Mouse (Mus musculus): ENCODE data around the gene Tfeb. TPM values are rescaled to one million over a fixed set of nuclear protein-coding genes. Genes with fewer than 3 reads are reported as not detected.

Gene Tfeb
- total and polyA plus RNA-seq, 3 experiments = 29.1 to 49.3 (median 39.9) TPM

GRCm38 (mm10) chr17:47711883-47712282 is 24.9 kb upstream of the Tfeb start:
- H3K27ac ChIP-seq (ENCODE audit: insufficient read depth, low read depth) = no peak overlapping the region
- H3K9me3 ChIP-seq (replicated peaks; ENCODE audit: low read length) = no peaks in the 10 kb centered on the region
- TF ChIP-seq UBTF (IDR thresholded peaks at IDR 0.05; ENCODE audit: low read depth, low read length) (no peak), ZKSCAN1 (IDR thresholded peaks at IDR 0.05; ENCODE audit: borderline replicate concordance, low read depth, low read length) (no peak), POLR2A (IDR thresholded peaks at IDR 0.05; ENCODE audit: low read depth, low read length) (no peak), NRF1 (IDR thresholded peaks at IDR 0.05; ENCODE audit: low read depth, low read length) (no peak), CHD1 (IDR thresholded peaks at IDR 0.05; ENCODE audit: low read depth, low read length) (no peak), MXI1 (IDR thresholded peaks at IDR 0.05; ENCODE audit: low read depth, low read length) (no peak), SMC3 (IDR thresholded peaks at IDR 0.05; ENCODE audit: low read depth, low read length) (no peak), GABPA (IDR thresholded peaks at IDR 0.05; ENCODE audit: insufficient replicate concordance, low read depth, low read length) (no peak), ETS1 (conservative IDR thresholded peaks at IDR 0.05; ENCODE audit: low read depth, low read length) (no peak), RAD21 (IDR thresholded peaks at IDR 0.05; ENCODE audit: low read depth, low read length) (no peak), SIN3A (IDR thresholded peaks at IDR 0.05; ENCODE audit: low read length) (no peak)
- peaks cover 7 to 10% of the 10 kb centered on the region in 2 experiments; a peak in 3 of 4 replicates for H3K4me1 ChIP-seq (ENCODE audit: control insufficient read depth in 1 of 2, insufficient read depth in 2 of 2)
- in situ Hi-C loops (cut with MboI; ENCODE audit: low pct_ligation_motif_present, low pct_unique_long_range_greater_than_20kb, low sequenced_read_pairs) = no loop called here
- dilution Hi-C loops (cut with MboI; ENCODE audit: extremely low pct_ligation_motif_present, extremely low pct_unique_long_range_greater_than_20kb, low sequenced_read_pairs) = no loop called here
- no peak overlapping the region for H3K4me3 ChIP-seq (replicated peaks in 1 of 3; ENCODE audit: low read depth in 2 of 3, low read length in 2 of 3, poor library complexity in 1 of 3)
- H3K79me2 ChIP-seq (replicated peaks; ENCODE audit: control insufficient read depth, extremely low read depth, insufficient read depth, poor library complexity, severe bottlenecking) = no peaks in the 10 kb centered on the region
- no peak overlapping the region for H3K9ac ChIP-seq (ENCODE audit: insufficient read depth, low read depth)
- H3K4me2 ChIP-seq (ENCODE audit: insufficient read depth, low read depth, poor library complexity, severe bottlenecking) = no peak overlapping the region
- H3K36me3 ChIP-seq (replicated peaks in 1 of 2; ENCODE audit: control insufficient read depth in 1 of 2, insufficient read depth in 1 of 2, low read length in 1 of 2) = no peaks in the 10 kb centered on the region
- DNase-seq (ENCODE audit: extremely low read depth) = no peak
- peaks cover 53% of the 10 kb centered on the region for H3K27me3 ChIP-seq (replicated peaks)

DNA sequence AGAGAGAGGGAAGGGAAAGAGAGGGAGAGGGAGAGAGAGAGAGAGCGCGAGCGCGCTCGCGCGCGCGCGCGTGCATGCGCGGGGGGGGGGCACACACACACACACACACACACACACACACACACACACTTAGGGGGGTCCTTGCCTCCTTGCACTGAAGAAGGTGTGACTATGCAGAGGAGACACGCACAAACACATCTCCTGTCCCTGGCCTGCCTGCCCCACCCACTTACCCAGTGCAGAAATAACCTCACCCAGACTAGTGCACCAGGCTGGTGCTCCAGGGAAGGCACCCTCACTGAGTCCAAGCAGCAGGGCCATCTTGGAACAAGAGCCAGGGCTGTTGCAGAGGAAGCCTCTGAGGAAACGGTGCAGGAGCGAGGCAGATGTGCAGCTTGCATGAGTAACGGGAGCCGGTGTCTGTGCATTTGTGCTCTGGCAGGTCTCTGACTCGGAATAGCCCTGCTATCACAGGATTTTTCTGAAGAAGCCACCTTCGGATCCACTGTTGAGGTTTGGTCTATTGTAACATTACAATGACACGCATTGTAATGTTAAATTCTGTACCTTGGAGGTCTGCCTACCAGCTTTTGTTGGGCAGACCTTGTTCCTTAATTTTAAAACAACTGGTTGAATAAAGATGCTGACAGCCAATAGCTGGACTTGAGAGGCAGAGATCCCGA is 23.8 kb upstream of the Tfeb start:
- peaks cover 7 to 10% of the 10 kb centered on the region in 2 experiments; a peak in 3 of 4 replicates for H3K4me1 ChIP-seq (ENCODE audit: control insufficient read depth in 1 of 2, insufficient read depth in 2 of 2)
- no peaks in the 10 kb centered on the region for H3K36me3 ChIP-seq (replicated peaks in 1 of 2; ENCODE audit: control insufficient read depth in 1 of 2, insufficient read depth in 1 of 2, low read length in 1 of 2)
- no peak for DNase-seq (ENCODE audit: extremely low read depth)
- H3K27ac ChIP-seq (ENCODE audit: insufficient read depth, low read depth) = no peak overlapping the region
- peaks cover 51% of the 10 kb centered on the region for H3K27me3 ChIP-seq (replicated peaks)
- no peaks in the 10 kb centered on the region for H3K9me3 ChIP-seq (replicated peaks; ENCODE audit: low read length)
- H3K4me2 ChIP-seq (ENCODE audit: insufficient read depth, low read depth, poor library complexity, severe bottlenecking) = no peak overlapping the region
- H3K4me3 ChIP-seq (replicated peaks in 1 of 3; ENCODE audit: low read depth in 2 of 3, low read length in 2 of 3, poor library complexity in 1 of 3) = no peak overlapping the region
- no peak overlapping the region for H3K9ac ChIP-seq (ENCODE audit: insufficient read depth, low read depth)
- in situ Hi-C loops (cut with MboI; ENCODE audit: low pct_ligation_motif_present, low pct_unique_long_range_greater_than_20kb, low sequenced_read_pairs) = no loop called here
- dilution Hi-C loops (cut with MboI; ENCODE audit: extremely low pct_ligation_motif_present, extremely low pct_unique_long_range_greater_than_20kb, low sequenced_read_pairs) = no loop called here
- no peak for TF ChIP-seq POLR2AphosphoS2 (IDR thresholded peaks at IDR 0.05; ENCODE audit: low read depth, low read length)
- no peak for TF ChIP-seq CHD1 (IDR thresholded peaks at IDR 0.05; ENCODE audit: low read depth, low read length)
- TF ChIP-seq ELF1 (IDR thresholded peaks at IDR 0.05; ENCODE audit: low read depth, low read length) = no peak
- TF ChIP-seq USF1 (IDR thresholded peaks at IDR 0.05; ENCODE audit: low read depth, low read length) = no peak
- H3K79me2 ChIP-seq (replicated peaks; ENCODE audit: control insufficient read depth, extremely low read depth, insufficient read depth, poor library complexity, severe bottlenecking) = no peaks in the 10 kb centered on the region

Measured in CH12.LX (cell line).